Mouse (Mus musculus) hindbrain, embryonic 15.5 days (tissue): ENCODE results near the gene Phex. TPM values are rescaled to one million over a fixed set of nuclear protein-coding genes. Genes with fewer than 3 reads are reported as not detected.

Experiments used
- ATAC-seq: fragments of 200-750 bp; cut with Nextera tagmentation; 2 replicates; pipeline ENCODE4 v1.8.0; 2017; ENCODE audit warnings: low read depth, moderate number of reproducible peaks, moderate TSS enrichment; ENCODE audit not compliant: low FRiP score
- H3K27ac ChIP-seq: fragments of 300-500 bp; sonication (generic); replicated peaks from 2 replicates; pipeline ENCODE4 v1.5.1; 2015; ENCODE audit warnings: mild to moderate bottlenecking, inconsistent platforms
- H3K27me3 ChIP-seq: fragments of 300-500 bp; sonication (generic); 2 replicates; pipeline ENCODE4 v1.6.1; 2015; ENCODE audit warnings: control low read depth, inconsistent platforms
- H3K36me3 ChIP-seq: fragments of 300-500 bp; sonication (generic); 2 replicates; pipeline ENCODE4 v1.6.1; 2015; ENCODE audit warnings: control low read depth, inconsistent platforms
- H3K4me1 ChIP-seq: fragments of 300-500 bp; sonication (generic); replicated peaks from 2 replicates; pipeline ENCODE4 v1.6.1; 2015; ENCODE audit warnings: control low read depth, inconsistent platforms
- H3K4me2 ChIP-seq: fragments of 300-500 bp; sonication (generic); 2 replicates; pipeline ENCODE4 v1.6.1; 2015; ENCODE audit warnings: moderate library complexity, mild to moderate bottlenecking, inconsistent platforms
- H3K4me3 ChIP-seq: fragments of 300-500 bp; sonication (generic); 2 replicates; pipeline ENCODE4 v1.5.1; 2015; ENCODE audit warnings: mild to moderate bottlenecking, inconsistent platforms
- H3K9ac ChIP-seq: fragments of 300-500 bp; sonication (generic); 2 replicates; pipeline ENCODE4 v1.6.1; 2015; ENCODE audit warnings: inconsistent platforms
- H3K9me3 ChIP-seq: fragments of 300-500 bp; sonication (generic); 2 replicates; pipeline ENCODE4 v1.6.1; 2016; ENCODE audit warnings: control low read depth, inconsistent platforms
- WGBS: fragments of 180-500 bp; shearing (Covaris S2); methylation state at CpG from one replicate; pipeline ENCODE4 v1.1.7; 2015; 5-methylcytosine and 5-hydroxymethylcytosine counted together
- polyA plus RNA-seq: library from polyadenylated mRNA; unstranded; fragments of >200 nt; fragmentation: Nextera tagmentation; extraction: Ambion mirVana; gene quantifications from 2 replicates; pipeline ENCODE4 v1.2.1, GENCODE M21; 2015

Gene Phex
- polyA plus RNA-seq, 1 experiment from 2014 or later: 0.18 TPM

DNA sequence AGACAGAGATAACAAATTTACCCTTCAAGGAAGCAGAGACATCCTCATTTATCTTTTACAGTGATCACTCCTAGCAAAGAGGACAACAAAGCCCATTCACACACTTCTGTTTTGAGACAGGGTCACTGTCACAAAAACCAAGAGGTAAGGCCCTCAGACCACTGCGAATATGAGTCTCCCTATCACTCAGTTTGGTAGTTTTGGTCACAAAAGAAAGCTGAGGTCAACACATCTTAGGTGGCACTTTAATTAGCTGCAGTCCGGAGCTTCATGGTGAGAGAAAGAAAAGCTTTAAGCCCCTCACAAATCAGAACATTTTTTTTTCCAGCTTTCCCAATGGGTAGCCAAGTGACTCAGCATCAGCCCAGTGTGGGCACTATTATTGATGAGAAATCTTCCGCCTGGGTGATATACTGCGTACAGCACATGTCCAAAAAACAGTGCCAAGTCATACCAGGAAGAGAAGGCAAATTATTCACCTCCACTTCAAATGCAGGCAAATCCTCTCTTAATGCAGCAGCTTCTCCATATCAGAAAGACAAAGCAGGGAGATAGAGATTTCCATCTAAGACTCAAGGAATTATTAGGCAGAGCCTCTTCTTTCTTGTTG is 108.2 kb downstream of the Phex start:
- 20% methylated on average over 4 of the region's 4 CpGs for WGBS
- H3K4me3 ChIP-seq: no peak overlapping the region

GRCm38 (mm10) chrX:157305852-157306232 is 109.3 kb downstream of the Phex start:
- no peak overlapping the region for H3K4me2 ChIP-seq
- no peaks in the 10 kb centered on the region for H3K36me3 ChIP-seq
- ATAC-seq: peak; percentile 59; the same call in 1 of the 2 replicates
- WGBS: 72% methylated on average over 5 of the region's 5 CpGs
- H3K27me3 ChIP-seq: no peaks in the 10 kb centered on the region
- peak overlapping the region; percentile 30; the same call in 1 of the 2 replicates for H3K27ac ChIP-seq
- H3K9ac ChIP-seq: no peak overlapping the region
- H3K4me3 ChIP-seq: no peak overlapping the region
- peaks cover 7% of the 10 kb centered on the region; the same call in 1 of the 2 replicates for H3K4me1 ChIP-seq
- no peaks in the 10 kb centered on the region for H3K9me3 ChIP-seq

More for the DNA sequence above, 108.2 kb downstream of the Phex start:
- H3K9ac ChIP-seq: no peak overlapping the region
- peaks cover 7% of the 10 kb centered on the region; the same call in 1 of the 2 replicates for H3K4me1 ChIP-seq
- no peaks in the 10 kb centered on the region for H3K27me3 ChIP-seq
- ATAC-seq: peak; percentile 84
- H3K4me2 ChIP-seq: no peak overlapping the region
- no peaks in the 10 kb centered on the region for H3K9me3 ChIP-seq
- no peaks in the 10 kb centered on the region for H3K36me3 ChIP-seq
- H3K27ac ChIP-seq: peak overlapping the region; percentile 67

DNA sequence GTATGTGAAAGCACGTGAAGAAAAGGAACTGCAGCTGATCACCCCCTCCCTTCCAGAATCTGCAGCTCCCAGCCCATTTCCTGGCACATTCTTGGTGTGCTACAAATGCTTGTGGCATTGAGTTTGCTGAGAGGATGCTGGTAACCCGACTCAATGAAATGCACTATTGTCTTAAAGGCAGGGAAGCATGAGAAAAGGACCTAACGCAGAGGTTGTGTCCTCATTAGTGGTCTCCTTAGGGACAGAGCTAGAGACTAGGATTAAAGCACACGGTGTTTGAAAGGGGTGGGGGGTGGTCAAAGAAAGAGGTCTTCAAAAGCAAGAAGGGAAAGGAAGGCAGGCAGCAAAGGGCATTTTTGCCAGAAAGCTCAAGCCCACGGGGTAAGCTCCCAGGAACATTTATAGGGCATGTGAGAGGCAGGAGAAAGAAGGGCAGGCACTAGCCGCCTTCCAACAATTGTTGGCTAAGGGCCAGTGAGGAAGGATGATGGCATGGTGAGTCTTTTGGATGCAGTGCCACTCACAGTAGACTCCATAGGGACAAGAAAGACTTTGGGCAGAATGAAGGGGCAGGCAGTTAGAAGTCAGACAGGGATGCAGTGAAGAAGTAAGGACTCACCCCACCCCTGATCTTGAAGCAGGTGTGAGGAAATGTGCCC is 109.8 kb downstream of the Phex start:
- WGBS: 29% methylated on average over 6 of the region's 6 CpGs

GRCm38 (mm10) chrX:157292411-157292810 is 122.7 kb downstream of the Phex start:
- no peak overlapping the region for H3K4me2 ChIP-seq
- ATAC-seq: no peak
- no peaks in the 10 kb centered on the region for H3K27me3 ChIP-seq
- H3K27ac ChIP-seq: no peak overlapping the region
- H3K9ac ChIP-seq: no peak overlapping the region
- no peaks in the 10 kb centered on the region for H3K36me3 ChIP-seq
- no peak overlapping the region for H3K4me3 ChIP-seq
- H3K4me1 ChIP-seq: no peaks in the 10 kb centered on the region
- H3K9me3 ChIP-seq: no peaks in the 10 kb centered on the region

More for the DNA sequence above, 109.8 kb downstream of the Phex start:
- peak; percentile 36; the same call in 1 of the 2 replicates for ATAC-seq
- H3K27ac ChIP-seq: no peak overlapping the region
- no peaks in the 10 kb centered on the region for H3K36me3 ChIP-seq
- H3K4me3 ChIP-seq: no peak overlapping the region
- no peak overlapping the region for H3K9ac ChIP-seq
- no peaks in the 10 kb centered on the region for H3K9me3 ChIP-seq
- peaks cover 7% of the 10 kb centered on the region; the same call in 1 of the 2 replicates for H3K4me1 ChIP-seq
- H3K4me2 ChIP-seq: no peak overlapping the region
- H3K27me3 ChIP-seq: no peaks in the 10 kb centered on the region

DNA sequence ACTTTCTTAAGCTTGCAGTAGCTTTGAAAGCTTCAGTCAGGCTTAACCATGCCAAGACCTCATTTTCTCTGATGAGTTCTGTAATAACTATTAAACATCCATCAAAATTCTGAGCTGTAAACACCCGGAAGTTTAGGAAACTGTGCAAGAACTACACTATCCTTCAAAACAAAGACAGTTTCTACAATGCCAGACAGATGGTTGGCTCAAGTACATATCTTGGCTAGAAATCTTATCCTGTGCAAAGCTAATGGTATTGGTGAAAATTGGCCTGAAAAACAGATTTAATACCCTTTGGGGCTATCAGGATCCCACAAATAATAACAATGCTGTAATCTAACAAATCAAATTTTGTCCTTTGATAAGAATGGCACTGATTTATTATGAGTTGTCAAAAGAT is 138.5 kb downstream of the Phex start:
- 61% methylated on average over 1 of the region's 1 CpGs for WGBS
- Histone ChIP-seq H3K27me3 (no peaks in the 10 kb centered on the region), H3K4me2 (no peak overlapping the region), H3K4me1 (no peaks in the 10 kb centered on the region), H3K27ac (no peak overlapping the region), H3K9ac (no peak overlapping the region), H3K9me3 (no peaks in the 10 kb centered on the region), H3K36me3 (no peaks in the 10 kb centered on the region), H3K4me3 (no peak overlapping the region)
- ATAC-seq: no peak

DNA sequence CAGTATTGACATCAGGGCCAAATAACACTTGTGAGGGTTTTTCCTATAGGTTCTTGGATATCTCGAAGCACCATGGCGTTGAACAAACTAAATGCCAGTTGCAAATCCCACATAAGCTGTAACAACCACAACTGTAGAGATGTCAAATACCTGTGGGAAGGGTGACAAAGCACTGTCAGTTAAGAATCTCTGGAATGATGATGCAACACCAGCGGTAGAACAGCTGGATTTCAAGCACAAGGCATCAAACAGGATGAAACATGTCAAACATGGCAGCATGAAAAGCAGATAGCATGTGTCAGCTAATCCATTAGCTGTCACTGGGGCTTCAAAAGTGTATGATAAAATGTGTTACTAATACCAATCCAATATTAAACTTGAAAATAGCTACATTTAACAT is 141.8 kb downstream of the Phex start:
- Histone ChIP-seq H3K27me3 (no peaks in the 10 kb centered on the region), H3K4me3 (no peak overlapping the region), H3K4me1 (no peaks in the 10 kb centered on the region), H3K9me3 (no peaks in the 10 kb centered on the region), H3K27ac (no peak overlapping the region), H3K36me3 (no peaks in the 10 kb centered on the region), H3K9ac (no peak overlapping the region), H3K4me2 (no peak overlapping the region)
- 84% methylated on average over 3 of the region's 3 CpGs for WGBS
- no peak for ATAC-seq

DNA sequence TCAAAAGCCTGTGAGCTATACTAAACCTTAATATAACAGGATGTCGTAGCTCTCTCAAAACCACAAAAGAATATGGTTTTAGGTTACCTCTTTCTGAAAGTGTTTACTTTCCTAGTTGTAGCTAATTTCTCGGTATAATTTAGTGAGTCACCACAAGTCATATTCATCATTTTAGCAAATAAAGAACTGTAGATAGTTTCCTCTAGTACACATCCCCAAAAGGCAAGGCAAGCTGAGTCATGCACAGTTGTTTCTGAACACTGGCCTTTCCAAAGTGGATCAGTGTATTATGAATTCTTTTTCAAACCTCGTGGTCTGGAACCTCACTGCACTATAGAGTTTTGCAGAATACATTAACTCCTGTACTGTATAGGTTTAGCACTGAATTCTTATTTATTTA is 143.5 kb downstream of the Phex start:
- ATAC-seq: no peak
- 69% methylated on average over 3 of the region's 3 CpGs for WGBS
- Histone ChIP-seq H3K27me3 (no peaks in the 10 kb centered on the region), H3K4me2 (no peak overlapping the region), H3K4me3 (no peak overlapping the region), H3K9ac (no peak overlapping the region), H3K9me3 (no peaks in the 10 kb centered on the region), H3K36me3 (no peaks in the 10 kb centered on the region), H3K27ac (no peak overlapping the region), H3K4me1 (no peaks in the 10 kb centered on the region)

DNA sequence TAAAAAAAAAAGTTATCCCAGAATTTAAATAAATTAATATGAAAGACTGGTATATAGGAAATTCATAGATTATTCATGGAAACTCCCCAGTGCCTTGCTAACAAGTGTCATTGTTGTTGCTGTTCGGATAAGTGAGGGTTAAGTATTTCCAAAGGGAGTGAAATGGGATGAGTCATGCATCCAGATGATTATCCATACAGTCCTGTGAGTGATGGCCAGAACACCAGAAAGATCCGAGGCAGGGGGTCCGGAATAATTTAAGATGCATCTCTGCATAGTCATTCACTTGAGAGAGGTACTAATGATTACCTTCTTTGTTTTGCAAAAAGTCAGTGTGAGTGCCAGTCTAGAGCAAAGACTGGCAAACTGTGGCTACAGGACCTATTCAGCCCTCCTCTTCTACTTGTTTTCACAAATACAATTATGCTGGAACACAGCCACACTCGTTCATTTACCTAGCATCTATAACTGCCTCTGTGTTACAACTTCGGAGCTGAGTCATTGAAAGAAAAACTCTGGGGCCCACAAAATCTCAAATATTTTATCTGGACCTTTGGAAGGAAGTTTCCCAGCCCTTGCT is 145.3 kb downstream of the Phex start:
- H3K9me3 ChIP-seq: no peaks in the 10 kb centered on the region
- ATAC-seq: no peak
- 43% methylated on average over 5 of the region's 5 CpGs for WGBS
- H3K4me3 ChIP-seq: no peak overlapping the region
- H3K27ac ChIP-seq: no peak overlapping the region
- H3K9ac ChIP-seq: no peak overlapping the region
- H3K36me3 ChIP-seq: no peaks in the 10 kb centered on the region
- no peak overlapping the region for H3K4me2 ChIP-seq
- H3K4me1 ChIP-seq: no peaks in the 10 kb centered on the region
- H3K27me3 ChIP-seq: no peaks in the 10 kb centered on the region

GRCm38 (mm10) chrX:157268141-157268540 is 147.0 kb downstream of the Phex start:
- 65% methylated on average over 1 of the region's 1 CpGs for WGBS
- Histone ChIP-seq H3K4me2 (no peak overlapping the region), H3K9ac (no peak overlapping the region), H3K9me3 (no peaks in the 10 kb centered on the region), H3K4me1 (no peaks in the 10 kb centered on the region), H3K36me3 (no peaks in the 10 kb centered on the region), H3K27me3 (no peaks in the 10 kb centered on the region), H3K27ac (no peak overlapping the region), H3K4me3 (no peak overlapping the region)
- no peak for ATAC-seq

GRCm38 (mm10) chrX:157202736-157203135 is 212.4 kb downstream of the Phex start:
- H3K27me3 ChIP-seq: no peaks in the 10 kb centered on the region
- no peak overlapping the region for H3K4me2 ChIP-seq
- no peak for ATAC-seq
- H3K4me3 ChIP-seq: no peak overlapping the region
- H3K27ac ChIP-seq: no peak overlapping the region
- no peaks in the 10 kb centered on the region for H3K36me3 ChIP-seq
- no peaks in the 10 kb centered on the region for H3K4me1 ChIP-seq
- 93% methylated on average over 1 of the region's 1 CpGs for WGBS
- no peaks in the 10 kb centered on the region for H3K9me3 ChIP-seq
- H3K9ac ChIP-seq: no peak overlapping the region

DNA sequence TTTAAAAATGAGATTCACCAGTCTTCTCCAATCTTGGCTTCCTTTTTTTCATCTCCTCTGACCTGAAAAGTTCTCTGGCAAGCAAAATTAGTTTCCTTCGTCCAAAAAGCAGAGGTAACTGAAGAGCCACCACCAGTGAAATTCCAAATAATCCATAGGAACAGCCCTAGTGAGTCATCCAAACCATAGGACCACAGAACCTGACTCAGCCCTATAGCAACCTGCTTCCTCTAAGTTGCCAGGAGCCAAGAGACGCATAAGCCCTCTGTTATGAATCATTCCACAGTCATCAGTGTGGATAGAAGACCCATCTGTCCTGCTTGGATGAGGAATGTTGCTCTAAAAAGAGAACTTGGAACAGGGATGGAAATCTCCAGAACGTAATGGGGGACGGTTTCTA is 230.9 kb downstream of the Phex start:
- no peak for ATAC-seq
- Histone ChIP-seq H3K27ac (no peak overlapping the region), H3K27me3 (no peaks in the 10 kb centered on the region), H3K4me1 (no peaks in the 10 kb centered on the region), H3K36me3 (no peaks in the 10 kb centered on the region), H3K9ac (no peak overlapping the region), H3K9me3 (no peaks in the 10 kb centered on the region), H3K4me2 (no peak overlapping the region), H3K4me3 (no peak overlapping the region)
- WGBS: 85% methylated on average over 4 of the region's 4 CpGs

DNA sequence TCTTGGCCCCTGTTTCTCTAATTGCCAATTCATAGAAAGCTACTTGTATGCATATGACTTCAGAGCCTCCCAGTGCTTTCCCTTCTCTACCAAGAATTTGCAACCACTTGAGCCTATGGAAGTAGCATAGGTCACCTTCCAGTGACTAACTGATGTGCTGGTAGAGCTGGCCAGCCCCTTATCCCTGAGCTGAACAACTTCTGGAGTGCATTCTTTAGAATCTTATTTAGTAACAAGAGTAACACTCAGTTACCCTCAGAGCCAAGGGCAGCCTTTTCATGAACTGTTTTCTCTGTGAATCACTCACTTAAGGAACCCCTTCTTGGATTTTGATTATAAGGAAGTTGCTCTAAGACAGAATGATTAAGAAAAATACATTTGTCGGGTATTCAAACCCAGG is 234.3 kb downstream of the Phex start:
- Histone ChIP-seq H3K4me1 (no peaks in the 10 kb centered on the region), H3K4me2 (no peak overlapping the region), H3K27me3 (no peaks in the 10 kb centered on the region), H3K4me3 (no peak overlapping the region), H3K9me3 (no peaks in the 10 kb centered on the region), H3K27ac (no peak overlapping the region), H3K9ac (no peak overlapping the region), H3K36me3 (no peaks in the 10 kb centered on the region)
- 88% methylated on average over 1 of the region's 1 CpGs for WGBS
- no peak for ATAC-seq
